Mouse (Mus musculus) embryo, embryonic 10 days (tissue): ENCODE results near the gene Knstrn.

Source experiments
- DNase-seq: peaks from one replicate; pipeline ENCODE4 v3.0.0-alpha.2; 2015; ENCODE audit warnings: low spot score

The Knstrn gene

DNA sequence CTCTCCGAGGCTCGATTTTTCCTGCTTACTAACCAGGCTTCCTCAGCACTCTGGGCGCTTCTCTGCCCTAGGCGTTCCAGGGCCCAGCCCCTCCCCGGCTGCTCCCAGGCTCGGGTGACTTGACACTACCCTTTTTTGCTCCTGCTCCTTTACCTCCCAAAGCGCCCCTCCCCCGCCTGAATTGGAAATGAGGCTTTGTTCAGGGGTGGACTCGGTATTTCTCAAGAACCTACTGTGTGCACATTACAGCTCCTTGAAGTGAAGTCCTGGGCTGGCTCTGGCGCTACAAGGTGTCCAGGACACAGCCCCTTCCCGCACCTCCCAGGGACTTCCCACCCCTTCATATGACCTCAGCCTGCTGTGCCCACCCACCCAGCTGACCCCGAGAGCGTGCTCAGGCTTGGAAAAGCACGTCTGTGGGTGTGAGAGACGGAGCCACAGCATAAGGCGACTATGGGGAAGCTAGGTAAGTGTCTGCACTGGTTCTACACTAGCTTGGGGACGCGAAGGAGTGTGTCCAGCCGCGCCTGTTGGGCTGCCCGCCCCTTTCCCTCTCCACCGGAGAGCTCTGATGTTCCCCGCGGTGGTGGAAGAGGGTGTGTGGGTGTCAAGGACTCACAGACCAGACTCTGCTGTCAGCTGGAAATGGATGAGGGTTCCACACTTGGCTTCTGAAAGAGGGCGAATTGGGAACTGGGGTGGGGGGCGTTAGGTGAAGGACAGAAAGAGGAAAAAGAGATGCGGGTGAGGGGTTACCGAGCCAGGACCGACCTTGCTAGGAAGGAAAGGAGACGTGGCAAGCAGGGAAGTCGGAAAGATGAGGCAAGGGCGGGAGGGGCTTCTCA, 86.4 kb downstream of the Knstrn start, which contains the start of gene Bahd1:
TSS of gene Bahd1 (plus strand) at position 397 of the 845 bp plus-strand sequence.
- DNase-seq: peak; percentile 46

DNA sequence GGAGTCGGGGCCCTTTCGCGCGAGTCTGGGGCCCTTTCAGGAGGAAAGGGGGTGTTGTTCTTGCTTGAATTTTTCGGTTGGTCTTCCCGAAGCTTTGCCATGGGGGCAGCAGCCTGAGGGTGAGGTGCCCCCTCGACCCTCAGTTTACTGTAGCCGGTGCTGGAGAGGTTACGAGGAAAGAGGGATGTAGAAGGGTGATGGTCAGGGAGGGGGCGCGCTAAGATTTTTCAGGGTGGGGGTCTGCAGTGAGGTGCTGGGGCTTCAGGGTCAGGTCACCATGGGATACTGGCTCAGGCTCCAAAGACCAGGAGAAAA, 87.0 kb downstream of the Knstrn start:
- DNase-seq: no peak

DNA sequence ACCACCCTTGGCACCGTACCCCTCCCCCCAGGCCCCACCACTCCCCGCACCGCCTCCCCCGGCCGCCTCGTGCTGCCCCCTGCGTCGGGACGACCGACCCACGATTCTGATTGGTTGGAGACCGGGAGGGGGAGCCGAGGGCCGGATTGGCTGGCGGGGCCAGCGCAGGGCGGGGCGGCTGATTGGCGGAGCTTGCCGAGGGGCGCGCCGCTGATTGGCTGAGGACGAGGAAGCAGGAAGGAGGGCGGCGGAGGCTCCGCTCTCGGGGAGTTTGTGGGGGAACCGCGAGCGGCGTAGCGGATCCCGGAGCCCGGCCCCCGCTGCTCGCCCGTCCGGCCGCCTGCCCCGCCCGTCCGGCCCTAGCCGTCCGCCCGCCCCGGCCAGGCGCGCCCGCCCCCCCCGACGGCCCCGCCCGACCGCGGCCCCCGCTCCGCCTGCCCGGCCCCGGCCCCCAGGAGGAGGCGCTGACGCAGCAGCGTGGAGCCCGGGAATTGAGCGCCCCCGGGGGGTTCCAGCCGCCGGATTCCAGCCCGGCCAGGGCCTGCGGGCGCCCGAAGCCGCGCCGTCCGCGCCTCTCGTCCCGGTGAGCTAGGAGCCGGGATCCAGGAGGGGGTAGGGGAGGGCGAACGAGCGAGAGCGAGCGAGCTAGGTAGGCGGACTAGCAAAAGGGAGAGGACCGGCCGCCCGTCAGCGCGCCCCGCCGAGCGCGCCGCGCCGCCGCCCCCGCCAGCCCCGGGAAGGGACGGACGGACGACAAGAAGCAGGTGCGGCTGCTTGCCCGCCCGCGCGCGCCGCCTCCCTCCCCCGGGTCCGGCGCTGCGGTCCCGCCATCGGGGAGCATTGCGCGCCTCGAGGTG, 87.6 kb downstream of the Knstrn start:
- DNase-seq: peak; percentile 96

DNA sequence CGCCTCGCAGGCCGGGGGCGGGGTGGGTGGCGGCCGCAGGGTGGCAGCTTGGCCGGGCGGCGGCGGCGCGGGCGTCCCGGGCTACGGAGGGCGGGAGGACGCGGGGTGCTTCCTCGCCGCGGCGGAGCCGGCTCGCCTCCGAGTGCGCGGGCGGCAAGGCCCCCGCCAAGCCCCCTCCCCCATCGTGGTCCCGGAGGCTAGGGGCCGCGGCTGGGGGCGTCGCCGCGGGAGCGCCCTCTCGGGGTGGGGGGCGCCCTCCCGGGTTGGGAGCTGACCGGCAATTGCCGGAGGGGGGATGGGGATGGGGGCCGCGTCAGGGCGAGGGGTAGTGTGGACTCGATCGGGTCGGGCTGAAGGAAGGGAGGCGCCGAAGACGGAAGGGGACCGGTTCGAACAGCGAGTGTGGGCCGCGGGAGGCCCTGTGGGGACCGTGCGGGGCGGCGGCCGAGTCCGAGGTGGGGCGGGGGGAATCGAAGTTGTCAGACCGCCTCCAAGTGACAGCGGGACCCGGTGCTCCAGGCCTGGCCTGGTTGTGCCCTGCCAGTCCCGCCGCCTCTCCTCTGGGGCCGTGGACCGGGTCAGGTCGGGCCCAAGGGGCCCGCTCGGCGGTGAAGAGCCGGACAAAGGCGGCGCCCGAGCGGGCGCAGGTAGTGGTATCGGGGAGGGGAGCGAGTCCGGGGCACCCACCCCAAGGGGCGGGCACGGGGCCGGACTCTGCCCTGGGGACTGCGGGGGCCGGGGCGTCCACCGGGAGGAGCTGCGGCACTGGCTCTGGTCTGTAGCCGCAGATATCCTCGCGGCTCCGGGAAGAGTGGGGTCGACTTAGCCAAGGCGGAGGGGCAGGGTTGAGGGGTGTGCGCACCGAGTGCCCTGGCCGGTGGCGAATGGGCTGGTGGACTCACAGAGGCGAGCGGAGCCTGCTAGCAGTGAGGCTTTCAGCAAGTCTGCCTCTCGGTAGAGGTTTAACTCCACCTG, 88.5 kb downstream of the Knstrn start:
- DNase-seq: peak; percentile 74

DNA sequence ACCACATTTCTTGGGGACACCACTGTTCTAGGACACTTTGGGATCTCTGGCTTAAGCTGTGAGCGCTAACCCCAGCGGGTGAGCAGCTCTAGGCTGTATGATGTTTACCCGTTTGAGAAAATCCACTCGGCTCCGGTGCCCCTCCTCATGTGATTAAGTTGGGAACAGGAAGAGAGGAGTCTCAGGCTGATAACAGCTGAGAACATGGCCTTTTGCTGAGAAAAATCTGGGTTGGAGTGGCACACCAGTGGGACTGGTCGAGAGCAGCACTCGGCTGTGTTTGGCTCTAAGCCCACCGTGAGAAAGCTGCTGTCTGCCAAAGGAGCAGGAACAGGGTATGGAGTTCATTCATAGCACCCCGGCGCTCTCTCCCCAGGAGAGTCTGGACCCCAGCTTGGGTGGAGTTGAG, 89.5 kb downstream of the Knstrn start:
- DNase-seq: no peak
